ENCODE assay signal across 13 mouse cellular contexts in the genomic region with DNA sequence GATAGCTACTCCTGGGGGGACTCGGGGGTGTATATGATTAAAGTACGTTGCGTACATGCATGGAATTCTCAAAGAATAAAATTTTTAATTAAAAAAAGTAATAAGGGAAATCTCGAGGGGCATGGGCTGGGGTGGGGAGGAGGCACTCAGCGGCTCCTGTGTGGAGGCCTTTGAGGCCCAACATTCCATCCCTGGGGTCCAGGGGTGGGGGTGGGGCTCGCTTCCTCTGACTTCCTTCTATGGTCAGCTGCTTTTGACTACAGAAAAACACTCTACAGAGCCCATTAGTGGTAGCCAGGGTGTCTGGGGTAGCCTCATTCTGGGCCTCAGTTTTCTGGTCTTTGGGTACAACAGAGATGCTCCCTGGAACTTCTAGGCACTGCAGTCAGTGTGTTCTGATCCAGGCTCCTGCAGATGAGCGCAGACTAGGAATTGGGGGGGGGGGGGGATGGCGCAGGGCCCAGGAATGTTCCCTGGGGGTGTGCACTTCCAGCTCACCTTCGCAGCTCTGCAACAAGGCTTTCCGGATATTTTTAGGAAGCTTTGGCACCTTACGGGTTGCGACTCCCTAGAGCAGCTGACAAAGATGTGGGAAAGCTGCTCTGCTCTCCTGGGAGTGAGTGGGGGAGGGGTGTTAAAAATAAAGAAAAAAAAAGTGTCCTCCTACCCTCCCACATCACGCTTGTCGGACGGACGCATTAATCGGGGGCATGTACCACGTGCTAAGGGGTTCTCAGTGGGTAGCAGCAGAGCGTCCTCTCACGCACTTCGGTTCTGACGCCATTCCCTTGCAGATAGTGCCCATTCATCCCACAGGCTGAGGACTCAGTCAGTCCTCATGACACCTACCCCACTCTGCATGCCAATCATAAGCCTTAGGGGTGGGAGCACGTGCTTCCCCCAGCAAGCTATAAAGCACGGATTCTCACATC.
A peak's percentile ranks its signal among the peaks of the same experiment; 100 is the strongest.
DNase-seq lines count a peak whose midpoint lies in the region; ATAC-seq and TF ChIP-seq lines count a peak whose summit lies in the region.
"Had no signal": no experiment of that assay in that cellular context is flagged by ENCODE, and none has a peak within 500 bp of the region (broad histone marks: within the 10 kb centered on the region; RNA-seq: fewer than 3 reads in every experiment).

No protein-coding gene starts in this region.

- no peak overlapping the region for H3K4me3 ChIP-seq in forebrain, embryonic 12.5 days (replicated peaks)
- no peak overlapping the region for H3K4me3 ChIP-seq in forebrain, embryonic 11.5 days (ENCODE audit: low read depth, low read length)
- no peak overlapping the region for H3K4me3 ChIP-seq in embryonic facial prominence, embryonic 15.5 days (replicated peaks)
- H3K4me3 ChIP-seq in midbrain, embryonic 11.5 days (ENCODE audit: low read depth, low read length), result no peak overlapping the region
- H3K4me3 ChIP-seq in layer of hippocampus, adult 2 months, result no peak overlapping the region
- H3K4me3 ChIP-seq: liver, embryonic 12.5 days; myocyte had no signal

- no peak overlapping the region for H3K9ac ChIP-seq in forebrain, embryonic 12.5 days
- H3K9ac ChIP-seq in forebrain, embryonic 11.5 days (ENCODE audit: low read length), result no peak overlapping the region
- no peak overlapping the region for H3K9ac ChIP-seq in embryonic facial prominence, embryonic 15.5 days
- no peak overlapping the region for H3K9ac ChIP-seq in midbrain, embryonic 11.5 days (ENCODE audit: low read length)
- H3K9ac ChIP-seq: liver, embryonic 12.5 days had no signal

- H3K27ac ChIP-seq in forebrain, embryonic 12.5 days, result no peak overlapping the region
- no peak overlapping the region for H3K27ac ChIP-seq in forebrain, embryonic 11.5 days (ENCODE audit: low read depth, low read length)
- no peak overlapping the region for H3K27ac ChIP-seq in embryonic facial prominence, embryonic 15.5 days (replicated peaks)
- H3K27ac ChIP-seq in midbrain, embryonic 11.5 days (ENCODE audit: low read depth, low read length), result no peak overlapping the region
- H3K27ac ChIP-seq in layer of hippocampus, adult 2 months, result no peak overlapping the region
- H3K27ac ChIP-seq: liver, embryonic 12.5 days had no signal

- no peaks in the 10 kb centered on the region for H3K9me3 ChIP-seq in forebrain, embryonic 12.5 days
- no peaks in the 10 kb centered on the region for H3K9me3 ChIP-seq in forebrain, embryonic 11.5 days (ENCODE audit: control insufficient read depth, low read length)
- H3K9me3 ChIP-seq in embryonic facial prominence, embryonic 15.5 days (replicated peaks), result no peaks in the 10 kb centered on the region
- H3K9me3 ChIP-seq in midbrain, embryonic 11.5 days (ENCODE audit: control insufficient read depth, low read length), result no peaks in the 10 kb centered on the region
- H3K9me3 ChIP-seq: liver, embryonic 12.5 days had no signal

- WGBS in forebrain, embryonic 12.5 days, result 69% methylated on average over 24 of the region's 24 CpGs
- WGBS in forebrain, embryonic 11.5 days, result 69% methylated on average over 24 of the region's 24 CpGs
- WGBS in embryonic facial prominence, embryonic 15.5 days, result 44% methylated on average over 24 of the region's 24 CpGs
- 65% methylated on average over 24 of the region's 24 CpGs for WGBS in midbrain, embryonic 11.5 days

- no peaks in the 10 kb centered on the region for H3K36me3 ChIP-seq in forebrain, embryonic 12.5 days (replicated peaks)
- no peaks in the 10 kb centered on the region for H3K36me3 ChIP-seq in forebrain, embryonic 11.5 days (ENCODE audit: control insufficient read depth, insufficient read depth, low read length)
- no peaks in the 10 kb centered on the region for H3K36me3 ChIP-seq in embryonic facial prominence, embryonic 15.5 days
- H3K36me3 ChIP-seq in midbrain, embryonic 11.5 days (ENCODE audit: control insufficient read depth, insufficient read depth, low read length), result no peaks in the 10 kb centered on the region
- H3K36me3 ChIP-seq: liver, embryonic 12.5 days had no signal

- H3K27me3 ChIP-seq in forebrain, embryonic 12.5 days, result no peaks in the 10 kb centered on the region
- no peaks in the 10 kb centered on the region for H3K27me3 ChIP-seq in forebrain, embryonic 11.5 days (ENCODE audit: control insufficient read depth, insufficient read depth, low read length)
- no peaks in the 10 kb centered on the region for H3K27me3 ChIP-seq in embryonic facial prominence, embryonic 15.5 days
- no peaks in the 10 kb centered on the region for H3K27me3 ChIP-seq in midbrain, embryonic 11.5 days (ENCODE audit: control insufficient read depth, insufficient read depth, low read length)
- H3K27me3 ChIP-seq: liver, embryonic 12.5 days had no signal

- TF ChIP-seq CTCF in layer of hippocampus, adult 2 months (conservative IDR thresholded peaks at IDR 0.05), result no peak

- H3K4me1 ChIP-seq in forebrain, embryonic 12.5 days, result peaks cover 9% of the 10 kb centered on the region
- H3K4me1 ChIP-seq in forebrain, embryonic 11.5 days (replicated peaks; ENCODE audit: control insufficient read depth, insufficient read depth, low read length), result 0 out of 2 replicates have a peak, but pooled peaks cover 2% of the 10 kb centered on the region
- peaks cover 11% of the 10 kb centered on the region for H3K4me1 ChIP-seq in embryonic facial prominence, embryonic 15.5 days
- H3K4me1 ChIP-seq in midbrain, embryonic 11.5 days (ENCODE audit: control insufficient read depth, insufficient read depth, low read length), result no peaks in the 10 kb centered on the region
- H3K4me1 ChIP-seq: liver, embryonic 12.5 days had no signal

- 0 out of 2 replicates have a peak, but pooled peaks have one; percentile 41 for ATAC-seq in forebrain, embryonic 12.5 days (ENCODE audit: low FRiP score)
- no peak for ATAC-seq in forebrain, embryonic 11.5 days (replicated peaks; ENCODE audit: low FRiP score)
- ATAC-seq in embryonic facial prominence, embryonic 15.5 days (ENCODE audit: insufficient number of reproducible peaks, low FRiP score, low TSS enrichment, low read depth), result peak; percentile 43; the same call in 1 of the 2 replicates
- peak; percentile 22; the same call in 1 of the 2 replicates for ATAC-seq in midbrain, embryonic 11.5 days (ENCODE audit: low FRiP score)
- ATAC-seq: liver, embryonic 12.5 days had no signal

- DNase-seq in forebrain, embryonic 11.5 days (ENCODE audit: low spot score), result no peak
- DNase-seq in kidney, postnatal 10 days, result peak; percentile 46
- DNase-seq in kidney, postnatal 36 days, result no peak
- no peak for DNase-seq in midbrain, embryonic 11.5 days (ENCODE audit: low spot score, missing footprints)
- no peak for DNase-seq in layer of hippocampus, adult 2 months (ENCODE audit: low spot score in 2 of 2)
- no peak for DNase-seq in kidney, adult 9 months
- DNase-seq: adrenal gland, postnatal 36 days; cerebellum, postnatal 10 days; spleen, adult 18-20 months had no signal

- H3K4me2 ChIP-seq in forebrain, embryonic 12.5 days, result no peak overlapping the region
- no peak overlapping the region for H3K4me2 ChIP-seq in forebrain, embryonic 11.5 days (ENCODE audit: low read depth, low read length, severe bottlenecking)
- H3K4me2 ChIP-seq in embryonic facial prominence, embryonic 15.5 days (replicated peaks), result no peak overlapping the region
- no peak overlapping the region for H3K4me2 ChIP-seq in midbrain, embryonic 11.5 days
- H3K4me2 ChIP-seq: liver, embryonic 12.5 days had no signal
